Mouse (Mus musculus) testis, adult 2 months (tissue): ENCODE measurements around the gene Gm20388.

Source experiments
- CTCF ChIP-seq: fragments of 200-500 bp; IDR thresholded peaks from 2 replicates; pipeline ENCODE4 v1.5.1; 2012; ENCODE audit warnings: low read depth, mild to moderate bottlenecking, inconsistent platforms, low read length, moderate library complexity; ENCODE audit not compliant: control insufficient read depth, insufficient read depth, insufficient replicate concordance
- POLR2A ChIP-seq: fragments of 200-500 bp; IDR thresholded peaks from 2 replicates; pipeline ENCODE4 v1.6.1; 2012; ENCODE audit warnings: low read depth, mild to moderate bottlenecking, inconsistent platforms, low read length, moderate library complexity; ENCODE audit not compliant: control insufficient read depth

DNA sequence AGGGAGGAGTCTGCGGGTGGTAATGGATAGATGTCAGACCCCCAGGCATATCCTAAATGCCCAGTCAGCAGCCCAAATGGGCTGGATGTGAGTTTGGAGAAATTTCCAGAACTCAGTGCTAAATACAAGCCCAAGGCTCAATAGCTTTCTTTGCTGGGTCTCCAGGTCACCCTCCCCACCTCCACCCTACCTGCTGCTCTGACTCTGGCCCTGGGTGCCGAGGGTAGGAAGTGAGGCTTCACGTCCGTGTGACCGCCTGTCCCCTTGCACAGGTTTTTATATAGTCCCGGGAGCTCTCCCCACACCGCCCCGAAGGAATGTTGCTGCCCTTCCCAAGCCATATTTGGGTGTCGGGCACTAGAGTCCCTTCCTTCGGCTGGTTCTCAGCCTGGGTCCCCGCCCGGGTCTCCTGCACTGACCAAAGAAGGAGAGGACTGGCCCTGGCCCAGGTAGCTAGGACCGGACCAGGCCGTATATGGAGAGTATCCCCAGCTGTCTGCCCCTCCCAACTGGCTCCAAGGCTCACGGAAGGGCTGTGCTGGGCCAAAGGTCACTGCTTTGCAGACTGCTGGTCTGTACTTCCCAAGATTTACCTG lies 3984.0 kb downstream of the Gm20388 start, which contains the start of gene Acta1:
- TF ChIP-seq CTCF (no peak), POLR2A (no peak)
